Mouse (Mus musculus): ENCODE results near the gene Fbln2. TPM values are rescaled to one million over a fixed set of nuclear protein-coding genes. Genes with fewer than 3 reads are reported as not detected.
A peak's percentile ranks its signal among the peaks of the same experiment; 100 is the strongest.

Fbln2 gene
- polyA plus RNA-seq, 1 experiment from 2014 or later = 101 TPM

GRCm38 (mm10) chr6:91265616-91266015 is 53.4 kb downstream of the Fbln2 start:
- no peak for DNase-seq (ENCODE audit: low spot score)
- no peak overlapping the region for H3K4me3 ChIP-seq
- 78% methylated on average over 12 of the region's 12 CpGs for WGBS
- H3K4me1 ChIP-seq = peaks cover 17% of the 10 kb centered on the region
- no peaks in the 10 kb centered on the region for H3K27me3 ChIP-seq (ENCODE audit: low read depth, poor library complexity, severe bottlenecking)
- H3K27ac ChIP-seq = no peak overlapping the region
- no peaks in the 10 kb centered on the region for H3K9me3 ChIP-seq (replicated peaks)
- H3K36me3 ChIP-seq = peaks cover 61% of the 10 kb centered on the region

- H3K27ac ChIP-seq = no peak overlapping the region
- WGBS = 80% methylated on average over 1 of the region's 1 CpGs
- H3K27me3 ChIP-seq (ENCODE audit: low read depth, poor library complexity, severe bottlenecking) = no peaks in the 10 kb centered on the region
- no peak for DNase-seq (ENCODE audit: low spot score)
- peaks cover 17% of the 10 kb centered on the region for H3K4me1 ChIP-seq
- H3K9me3 ChIP-seq (replicated peaks) = no peaks in the 10 kb centered on the region
- H3K4me3 ChIP-seq = no peak overlapping the region
- H3K36me3 ChIP-seq = peaks cover 71% of the 10 kb centered on the region
Measured at GRCm38 (mm10) chr6:91266647-91267046, 54.4 kb downstream of the Fbln2 start.

DNA sequence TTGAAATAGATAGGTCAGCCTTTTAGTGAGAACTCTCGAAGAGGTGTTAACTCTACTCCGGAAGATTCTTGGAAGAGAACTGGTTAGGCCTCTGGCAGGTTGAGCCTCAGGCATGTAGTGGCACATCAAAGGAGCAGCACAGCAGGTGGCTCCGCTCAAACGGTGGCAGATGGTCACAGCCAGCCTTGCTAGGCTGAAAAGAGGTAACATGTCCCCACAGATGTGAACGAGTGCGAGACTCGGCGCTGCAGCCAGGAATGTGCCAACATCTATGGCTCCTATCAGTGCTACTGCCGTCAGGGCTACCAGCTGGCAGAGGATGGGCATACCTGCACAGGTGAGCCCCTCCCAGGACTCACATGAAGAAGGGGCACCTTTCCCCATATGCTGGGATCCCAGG is 56.1 kb downstream of the Fbln2 start:
- 25% methylated on average over 9 of the region's 9 CpGs for WGBS
- DNase-seq (ENCODE audit: low spot score) = peak; percentile 56
- Histone ChIP-seq H3K4me1 (peaks cover 17% of the 10 kb centered on the region), H3K36me3 (peaks cover 72% of the 10 kb centered on the region), H3K27ac (no peak overlapping the region), H3K9me3 (replicated peaks) (no peaks in the 10 kb centered on the region), H3K4me3 (no peak overlapping the region), H3K27me3 (ENCODE audit: low read depth, poor library complexity, severe bottlenecking) (no peaks in the 10 kb centered on the region)

GRCm38 (mm10) chr6:91277549-91277948 is 65.3 kb downstream of the Fbln2 start:
- H3K27ac ChIP-seq = peak overlapping the region; percentile 62; the same call in 1 of the 2 replicates

GRCm38 (mm10) chr6:91278302-91278701 is 66.0 kb downstream of the Fbln2 start:
- H3K27ac ChIP-seq = no peak overlapping the region
- peaks cover 18% of the 10 kb centered on the region for H3K27me3 ChIP-seq (ENCODE audit: low read depth, poor library complexity, severe bottlenecking)
- 73% methylated on average over 1 of the region's 1 CpGs for WGBS
- peaks cover 7% of the 10 kb centered on the region for H3K36me3 ChIP-seq
- H3K4me1 ChIP-seq = peaks cover 18% of the 10 kb centered on the region
- H3K4me3 ChIP-seq = no peak overlapping the region
- no peaks in the 10 kb centered on the region for H3K9me3 ChIP-seq (replicated peaks)
- DNase-seq (ENCODE audit: low spot score) = no peak

More at GRCm38 (mm10) chr6:91277549-91277948, 65.3 kb downstream of the Fbln2 start:
- H3K9me3 ChIP-seq (replicated peaks) = no peaks in the 10 kb centered on the region
- WGBS = 2% methylated on average over 7 of the region's 7 CpGs
- DNase-seq (ENCODE audit: low spot score) = peak; percentile 91
- H3K27me3 ChIP-seq (ENCODE audit: low read depth, poor library complexity, severe bottlenecking) = peaks cover 10% of the 10 kb centered on the region
- H3K4me3 ChIP-seq = no peak overlapping the region
- H3K36me3 ChIP-seq = peaks cover 13% of the 10 kb centered on the region
- peaks cover 18% of the 10 kb centered on the region for H3K4me1 ChIP-seq

DNA sequence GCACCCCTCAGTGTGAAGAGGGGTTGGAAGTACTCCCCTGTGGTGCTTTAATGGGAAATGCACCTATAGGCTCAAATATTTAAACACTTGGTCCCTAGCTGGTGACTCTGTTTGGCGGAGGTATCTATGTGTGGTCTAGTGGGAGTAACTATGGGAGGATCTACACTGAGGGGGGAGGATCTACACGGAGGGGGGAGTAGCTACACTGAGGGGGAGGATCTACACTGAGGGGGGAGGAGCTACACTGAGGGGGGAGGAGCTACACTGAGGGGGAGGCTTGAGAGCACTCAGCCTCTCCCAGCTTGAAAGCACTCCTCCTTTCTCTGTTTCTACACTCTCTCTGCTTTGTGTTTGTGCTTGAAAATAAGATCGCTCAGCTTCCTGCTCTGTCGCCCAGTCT is 67.2 kb downstream of the Fbln2 start:
- H3K9me3 ChIP-seq (replicated peaks) = no peaks in the 10 kb centered on the region
- no peak overlapping the region for H3K4me3 ChIP-seq
- H3K27ac ChIP-seq = no peak overlapping the region
- peaks cover 18% of the 10 kb centered on the region for H3K4me1 ChIP-seq
- no peaks in the 10 kb centered on the region for H3K36me3 ChIP-seq
- 27% methylated on average over 4 of the region's 4 CpGs for WGBS
- peaks cover 30% of the 10 kb centered on the region for H3K27me3 ChIP-seq (ENCODE audit: low read depth, poor library complexity, severe bottlenecking)
- DNase-seq (ENCODE audit: low spot score) = no peak

- no peaks in the 10 kb centered on the region for H3K9me3 ChIP-seq (replicated peaks)
- 3% methylated on average over 6 of the region's 6 CpGs for WGBS
- H3K4me1 ChIP-seq = peaks cover 27% of the 10 kb centered on the region
- no peak overlapping the region for H3K27ac ChIP-seq
- no peak overlapping the region for H3K4me3 ChIP-seq
- peaks cover 47% of the 10 kb centered on the region for H3K27me3 ChIP-seq (ENCODE audit: low read depth, poor library complexity, severe bottlenecking)
- peak; percentile 92 for DNase-seq (ENCODE audit: low spot score)
- no peaks in the 10 kb centered on the region for H3K36me3 ChIP-seq
Measured at GRCm38 (mm10) chr6:91281206-91281605, 69.0 kb downstream of the Fbln2 start.

DNA sequence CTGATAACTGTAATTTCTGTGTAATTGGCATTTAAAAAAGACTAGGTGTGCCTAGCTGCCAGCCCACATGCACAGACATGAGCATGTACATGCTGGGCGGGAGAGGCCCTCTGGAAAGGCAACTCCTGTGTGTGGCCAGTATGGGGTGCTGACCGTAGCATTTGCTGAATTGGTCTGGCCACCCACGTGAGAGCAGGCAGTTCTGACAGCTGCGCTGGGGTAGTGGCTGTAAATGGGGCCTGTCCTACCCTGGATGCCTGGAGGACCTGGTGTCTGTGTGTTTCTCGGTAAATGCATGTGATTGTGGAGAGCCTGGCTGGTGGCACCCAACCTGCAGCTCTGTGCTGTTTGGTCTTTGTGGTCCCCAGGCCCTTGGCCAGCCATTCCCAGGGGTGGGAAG is 69.5 kb downstream of the Fbln2 start:
- Histone ChIP-seq H3K27ac (no peak overlapping the region), H3K36me3 (no peaks in the 10 kb centered on the region), H3K4me1 (peaks cover 28% of the 10 kb centered on the region), H3K9me3 (replicated peaks) (no peaks in the 10 kb centered on the region), H3K4me3 (no peak overlapping the region), H3K27me3 (ENCODE audit: low read depth, poor library complexity, severe bottlenecking) (peaks cover 52% of the 10 kb centered on the region)
- 46% methylated on average over 5 of the region's 5 CpGs for WGBS
- no peak for DNase-seq (ENCODE audit: low spot score)

DNA sequence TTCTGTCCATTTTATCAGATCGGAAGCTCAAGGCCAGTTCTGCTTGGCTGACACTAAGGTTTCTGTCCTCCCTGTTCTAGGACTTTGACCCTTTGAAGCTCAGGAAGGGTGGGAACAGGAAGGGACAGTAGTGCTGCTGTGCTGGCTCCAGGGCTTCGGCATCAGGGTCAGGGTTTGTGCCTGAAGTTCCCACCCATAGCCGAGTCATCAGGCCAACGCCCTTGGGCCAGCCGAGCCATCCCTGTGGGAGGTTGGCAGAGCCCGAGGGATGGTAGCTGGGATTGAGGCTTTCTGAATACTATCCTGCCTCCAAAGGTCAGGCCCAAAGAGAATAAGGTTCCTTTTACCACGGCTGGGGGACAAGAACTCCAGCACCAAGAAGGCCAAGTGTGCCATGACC is 70.8 kb downstream of the Fbln2 start:
- H3K36me3 ChIP-seq = no peaks in the 10 kb centered on the region
- no peaks in the 10 kb centered on the region for H3K9me3 ChIP-seq (replicated peaks)
- H3K4me1 ChIP-seq = peaks cover 19% of the 10 kb centered on the region
- H3K27me3 ChIP-seq (ENCODE audit: low read depth, poor library complexity, severe bottlenecking) = peaks cover 65% of the 10 kb centered on the region
- no peak overlapping the region for H3K27ac ChIP-seq
- no peak for DNase-seq (ENCODE audit: low spot score)
- WGBS = 75% methylated on average over 7 of the region's 7 CpGs
- no peak overlapping the region for H3K4me3 ChIP-seq

DNA sequence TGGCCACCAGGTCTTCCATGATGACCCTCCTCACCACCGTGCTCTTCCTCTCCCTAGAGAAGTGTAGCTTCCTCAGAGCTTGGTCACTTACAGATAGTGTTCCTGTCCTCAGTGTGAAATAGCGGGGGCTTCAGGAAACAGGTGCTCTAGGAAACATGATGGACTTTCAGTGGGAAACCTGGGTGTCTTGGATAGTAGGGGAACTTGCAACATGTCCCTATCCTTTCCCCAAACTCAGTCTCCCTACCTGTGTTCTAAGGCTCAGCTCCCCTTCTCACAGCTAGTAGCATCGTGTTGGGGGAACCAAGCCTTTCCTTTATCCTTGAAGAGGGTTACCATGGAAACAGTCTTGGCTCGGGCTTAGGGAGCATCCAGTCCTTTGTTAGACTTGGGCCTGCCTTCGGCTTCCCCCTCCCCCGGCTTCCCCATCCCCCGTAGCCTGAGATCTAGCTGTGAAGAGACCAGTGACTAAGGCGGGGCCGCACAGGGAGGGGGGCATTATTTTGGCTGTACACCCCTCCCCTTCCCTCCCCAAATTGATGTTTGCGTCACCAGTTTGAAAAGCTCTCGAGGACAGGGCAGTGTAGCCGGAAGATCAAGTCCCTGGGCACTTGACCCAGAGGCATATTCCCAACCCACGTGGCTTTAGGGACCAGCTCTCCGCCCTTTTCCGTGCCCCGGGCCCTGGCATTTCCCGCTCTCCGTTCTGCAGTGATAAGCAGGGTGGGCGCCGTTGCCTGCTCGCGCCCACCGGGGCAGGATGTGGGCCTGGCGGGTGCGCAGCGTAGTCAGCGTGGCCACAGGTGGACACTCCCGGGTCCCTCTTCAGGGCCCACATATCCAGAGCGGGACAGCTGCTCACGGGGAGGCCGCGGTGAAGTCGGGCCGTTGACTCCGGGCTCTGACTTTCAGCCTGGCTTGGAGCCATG is 72.5 kb downstream of the Fbln2 start:
- H3K36me3 ChIP-seq = no peaks in the 10 kb centered on the region
- no peak overlapping the region for H3K27ac ChIP-seq
- H3K27me3 ChIP-seq (ENCODE audit: low read depth, poor library complexity, severe bottlenecking) = peaks cover 83% of the 10 kb centered on the region
- H3K4me1 ChIP-seq = peaks cover 19% of the 10 kb centered on the region
- 9% methylated on average over 35 of the region's 35 CpGs for WGBS
- no peaks in the 10 kb centered on the region for H3K9me3 ChIP-seq (replicated peaks)
- H3K4me3 ChIP-seq = peak overlapping the region; percentile 35
- DNase-seq (ENCODE audit: low spot score) = no peak

DNA sequence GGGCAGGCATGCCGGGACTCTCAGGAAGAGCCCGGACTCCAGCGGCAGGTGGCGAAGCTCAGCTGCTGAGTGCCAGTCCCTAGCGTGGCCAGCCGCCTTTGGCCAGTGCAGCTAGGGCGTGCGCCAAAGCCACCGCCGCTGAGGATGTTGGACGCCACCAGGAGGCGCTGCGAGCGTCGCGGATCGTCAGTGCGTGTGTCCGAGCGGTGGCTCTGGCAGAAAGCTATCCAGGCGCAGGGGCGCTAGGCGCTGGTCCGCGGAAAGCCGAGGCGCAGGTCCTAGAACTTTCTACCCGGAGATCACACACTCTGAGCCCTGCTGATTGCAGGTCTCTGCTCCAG is 73.2 kb downstream of the Fbln2 start:
- Histone ChIP-seq H3K27me3 (ENCODE audit: low read depth, poor library complexity, severe bottlenecking) (peaks cover 89% of the 10 kb centered on the region), H3K27ac (no peak overlapping the region), H3K4me1 (peaks cover 19% of the 10 kb centered on the region), H3K36me3 (no peaks in the 10 kb centered on the region), H3K9me3 (replicated peaks) (no peaks in the 10 kb centered on the region), H3K4me3 (peak overlapping the region; percentile 35)
- 1% methylated on average over 28 of the region's 28 CpGs for WGBS
- peak; percentile 90 for DNase-seq (ENCODE audit: low spot score)

- Histone ChIP-seq H3K27ac (no peak overlapping the region), H3K9me3 (replicated peaks) (no peaks in the 10 kb centered on the region), H3K4me3 (peak overlapping the region; percentile 35), H3K4me1 (peaks cover 19% of the 10 kb centered on the region), H3K27me3 (ENCODE audit: low read depth, poor library complexity, severe bottlenecking) (peaks cover 94% of the 10 kb centered on the region), H3K36me3 (no peaks in the 10 kb centered on the region)
- 39% methylated on average over 30 of the region's 30 CpGs for WGBS
- peak; percentile 38 for DNase-seq (ENCODE audit: low spot score)
Measured at GRCm38 (mm10) chr6:91285814-91286545, 73.7 kb downstream of the Fbln2 start.

DNA sequence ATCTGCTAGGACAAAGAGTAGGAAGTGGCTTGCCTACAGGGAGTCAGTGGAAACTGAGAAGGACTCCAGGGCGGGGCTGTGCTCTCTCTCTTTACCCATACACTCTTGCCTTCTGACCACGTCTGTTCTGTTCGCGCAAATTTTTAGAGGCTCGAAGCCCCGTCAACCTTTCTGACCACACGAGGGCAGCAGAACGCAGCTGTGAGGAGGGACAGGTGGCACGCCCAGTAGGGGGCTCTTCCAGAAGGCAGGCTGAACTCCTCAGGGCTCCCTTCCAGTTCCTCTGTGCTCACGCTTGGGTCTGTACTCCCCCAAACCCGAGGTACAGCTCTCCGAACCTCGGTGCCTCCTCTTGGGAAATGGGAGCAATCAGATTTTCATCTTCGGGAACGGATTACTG is 74.4 kb downstream of the Fbln2 start:
- no peaks in the 10 kb centered on the region for H3K36me3 ChIP-seq
- peaks cover 98% of the 10 kb centered on the region for H3K27me3 ChIP-seq (ENCODE audit: low read depth, poor library complexity, severe bottlenecking)
- DNase-seq (ENCODE audit: low spot score) = peak; percentile 92
- no peak overlapping the region for H3K27ac ChIP-seq
- H3K4me3 ChIP-seq = no peak overlapping the region
- H3K9me3 ChIP-seq (replicated peaks) = no peaks in the 10 kb centered on the region
- WGBS = 5% methylated on average over 15 of the region's 15 CpGs
- H3K4me1 ChIP-seq = peaks cover 19% of the 10 kb centered on the region

Measured in limb, embryonic 10.5 days (tissue).